Mouse (Mus musculus) C2C12 (cell line): Measurements from ENCODE around the gene Ttc23. TPM values are rescaled to one million over a fixed set of nuclear protein-coding genes. Genes with fewer than 3 reads are reported as not detected.

Experiments
- H3K27me3 ChIP-seq: one replicate; pipeline ENCODE4 v1.6.1; 2011; ENCODE audit not compliant: control insufficient read depth, insufficient read depth, insufficient read length
- H3K36me3 ChIP-seq: one replicate; pipeline ENCODE4 v1.6.1; 2011; ENCODE audit not compliant: control insufficient read depth, insufficient read depth
- H3K4me3 ChIP-seq: one replicate; pipeline ENCODE4 v1.5.1; 2011; ENCODE audit warnings: mild to moderate bottlenecking, control low read depth; ENCODE audit not compliant: poor library complexity, insufficient read depth, severe bottlenecking
- H3K79me2 ChIP-seq: one replicate; pipeline ENCODE4 v1.6.1; 2011; ENCODE audit not compliant: control insufficient read depth, insufficient read depth
- H3K79me3 ChIP-seq: one replicate; pipeline ENCODE4 v1.6.1; 2011; ENCODE audit warnings: low read depth, control low read depth
- H3ac ChIP-seq: one replicate; pipeline ENCODE3; 2011; ENCODE audit warnings: low read depth; ENCODE audit not compliant: control insufficient read depth, insufficient read length
- CEBPB ChIP-seq: IDR thresholded peaks from one replicate; pipeline ENCODE4 v1.6.1; 2011; ENCODE audit warnings: low read depth, mild to moderate bottlenecking, control low read depth, moderate library complexity
- CTCF ChIP-seq: IDR thresholded peaks from one replicate; pipeline ENCODE4 v1.5.1; 2011; ENCODE audit not compliant: control insufficient read depth, insufficient read depth, insufficient read length
- FOSL1 ChIP-seq: IDR thresholded peaks from one replicate; pipeline ENCODE4 v1.8.0; 2011; ENCODE audit warnings: mild to moderate bottlenecking, low read length; ENCODE audit not compliant: poor library complexity, insufficient read depth, severe bottlenecking
- MAX ChIP-seq: IDR thresholded peaks from one replicate; pipeline ENCODE4 v1.6.1; 2011; ENCODE audit warnings: mild to moderate bottlenecking, control low read depth
- MYOD1 ChIP-seq: IDR thresholded peaks from one replicate; pipeline ENCODE4 v1.6.1; 2011; ENCODE audit warnings: low read depth; ENCODE audit not compliant: control insufficient read depth, insufficient read length
- MYOG ChIP-seq: IDR thresholded peaks from one replicate; pipeline ENCODE4 v1.6.1; 2011; ENCODE audit not compliant: control insufficient read depth, insufficient read length; ENCODE audit errors: extremely low read depth
- USF1 ChIP-seq: IDR thresholded peaks from one replicate; pipeline ENCODE4 v1.6.1; 2011; ENCODE audit warnings: low read depth, mild to moderate bottlenecking, control low read depth, moderate library complexity
- polyA plus RNA-seq: library from polyadenylated mRNA; unstranded; fragments of >200 nt; fragmentation: generic; extraction: Trizol; gene quantifications from one replicate; pipeline ENCODE4 v1.2.1, GENCODE M21; 2012; ENCODE audit warnings: missing spikeins

Gene Ttc23
- polyA plus RNA-seq, 1 experiment, result 7.2 TPM

GRCm38 (mm10) chr7:67636161-67636560 lies 11.0 kb upstream of the Ttc23 start:
- Histone ChIP-seq H3K4me3 (no peak overlapping the region), H3K79me3 (no peaks in the 10 kb centered on the region), H3K79me2 (no peaks in the 10 kb centered on the region), H3K36me3 (no peaks in the 10 kb centered on the region), H3K27me3 (no peaks in the 10 kb centered on the region), H3ac (no peak overlapping the region)
- TF ChIP-seq MAX (no peak), MYOD1 (no peak), MYOG (no peak), FOSL1 (no peak), CEBPB (no peak), USF1 (no peak), CTCF (no peak)

DNA sequence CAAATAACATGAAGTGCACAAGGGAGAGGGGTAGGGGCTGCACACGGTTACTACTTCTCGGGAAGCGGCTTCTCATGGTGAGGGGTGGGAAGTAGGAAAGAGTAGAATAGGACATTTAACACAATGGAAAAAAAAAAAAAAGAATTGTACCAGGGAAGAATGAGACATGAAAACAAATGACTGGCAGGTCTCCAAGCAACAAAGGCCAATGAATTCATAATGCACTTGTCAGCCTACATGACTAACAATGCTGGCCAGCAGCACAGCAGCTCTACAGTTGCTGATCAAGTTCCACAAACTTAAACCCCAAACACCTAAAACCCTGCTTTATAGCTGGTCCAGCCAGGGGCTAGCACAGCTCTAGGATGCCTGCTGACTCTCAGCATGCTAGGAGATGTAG lies 8.2 kb upstream of the Ttc23 start:
- Histone ChIP-seq H3K79me2 (no peaks in the 10 kb centered on the region), H3K36me3 (no peaks in the 10 kb centered on the region), H3K27me3 (no peaks in the 10 kb centered on the region), H3K4me3 (no peak overlapping the region), H3K79me3 (no peaks in the 10 kb centered on the region), H3ac (no peak overlapping the region)
- TF ChIP-seq MYOG (no peak), MYOD1 (no peak), USF1 (no peak), CTCF (no peak), CEBPB (no peak), FOSL1 (no peak), MAX (no peak)

GRCm38 (mm10) chr7:67642955-67643354 lies 4.3 kb upstream of the Ttc23 start:
- Histone ChIP-seq H3K36me3 (no peaks in the 10 kb centered on the region), H3ac (no peak overlapping the region), H3K4me3 (no peak overlapping the region), H3K27me3 (no peaks in the 10 kb centered on the region), H3K79me3 (peaks cover 1% of the 10 kb centered on the region), H3K79me2 (peaks cover 5% of the 10 kb centered on the region)
- TF ChIP-seq CTCF, result no peak
- TF ChIP-seq USF1, result no peak
- TF ChIP-seq MYOG, result no peak
- no peak for TF ChIP-seq MAX
- TF ChIP-seq MYOD1, result no peak
- TF ChIP-seq FOSL1, result no peak
- no peak for TF ChIP-seq CEBPB

- TF ChIP-seq MAX (no peak), USF1 (no peak), CTCF (no peak), MYOG (no peak), CEBPB (no peak), MYOD1 (no peak), FOSL1 (no peak)
- H3K4me3 ChIP-seq, result peak overlapping the region; percentile 72
- peaks cover 18% of the 10 kb centered on the region for H3K79me2 ChIP-seq
These were observed 2.9 kb upstream of the Ttc23 start for GRCm38 (mm10) chr7:67644291-67644690.

GRCm38 (mm10) chr7:67644833-67645680 lies 2.2 kb upstream of the Ttc23 start, which contains the start of gene Lrrc28:
Lrrc28 (minus strand) TSS chr7:67645268.
- Histone ChIP-seq H3K4me3 (peak within 1 kb of the TSS; percentile 72), H3K36me3 (no peaks in the 10 kb centered on the region), H3K27me3 (no peaks in the 10 kb centered on the region), H3K79me3 (peaks cover 11% of the 10 kb centered on the region), H3K79me2 (peaks cover 23% of the 10 kb centered on the region), H3ac (peak within 1 kb of the TSS; percentile 92)
- TF ChIP-seq MYOD1 (no peak), CTCF (no peak), MAX (no peak), CEBPB (no peak), FOSL1 (no peak), MYOG (no peak), USF1 (no peak)

More at GRCm38 (mm10) chr7:67644291-67644690, 2.9 kb upstream of the Ttc23 start:
- Histone ChIP-seq H3K79me3 (peaks cover 7% of the 10 kb centered on the region), H3K27me3 (no peaks in the 10 kb centered on the region), H3K36me3 (no peaks in the 10 kb centered on the region), H3ac (no peak overlapping the region)

- Histone ChIP-seq H3K79me2 (peaks cover 29% of the 10 kb centered on the region), H3K27me3 (no peaks in the 10 kb centered on the region), H3K4me3 (peak overlapping the region; percentile 72), H3ac (peak overlapping the region; percentile 92), H3K36me3 (no peaks in the 10 kb centered on the region), H3K79me3 (peaks cover 13% of the 10 kb centered on the region)
- TF ChIP-seq CTCF (no peak), MYOG (no peak), FOSL1 (no peak), MAX (no peak), MYOD1 (no peak), USF1 (no peak), CEBPB (no peak)
These were observed 1.6 kb upstream of the Ttc23 start for GRCm38 (mm10) chr7:67645681-67646014.
